Mouse (Mus musculus) brain, adult 2 months (tissue): ENCODE measurements around the gene Rae1.

ENCODE experiments used
- DNase-seq: peaks from one replicate; pipeline ENCODE4 v3.0.0; 2011; ENCODE audit warnings: low read depth, low spot score

Gene Rae1

DNA sequence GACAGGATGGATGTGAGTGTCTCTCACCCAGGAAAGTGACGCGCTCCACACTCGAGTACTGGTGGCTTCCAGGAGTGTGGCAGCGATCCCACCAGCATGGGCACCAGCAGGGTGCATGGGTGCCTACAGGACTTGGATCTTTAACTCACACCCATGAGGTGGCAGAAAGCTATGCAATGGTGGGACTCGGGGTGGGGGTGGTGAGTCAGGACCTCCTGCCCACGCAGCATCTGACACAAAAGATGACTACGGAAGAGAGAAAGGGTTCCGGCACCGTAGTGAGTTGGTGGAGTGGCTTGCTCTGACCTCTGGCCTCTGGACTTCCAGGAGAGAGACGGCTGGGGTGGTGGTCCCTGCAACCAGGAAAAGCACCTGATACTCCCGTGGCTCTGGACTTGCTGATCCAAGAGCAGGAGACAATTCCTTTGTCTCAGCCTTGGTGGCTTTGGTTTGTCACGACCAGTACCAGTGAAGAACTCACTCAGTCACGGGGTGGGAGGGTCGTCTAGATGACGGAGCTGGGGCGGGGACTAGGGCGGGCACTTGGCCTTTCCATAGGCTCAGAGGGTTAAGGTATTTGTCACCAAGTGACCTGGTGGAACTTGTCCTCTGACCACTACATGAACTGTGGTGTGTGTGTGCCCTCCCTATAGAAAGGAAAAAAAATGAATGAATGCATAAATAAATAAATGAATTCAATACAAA is 48.3 kb downstream of the Rae1 start:
- no peak for DNase-seq

GRCm38 (mm10) chr2:173049231-173049630 is 49.3 kb downstream of the Rae1 start:
- no peak for DNase-seq

DNA sequence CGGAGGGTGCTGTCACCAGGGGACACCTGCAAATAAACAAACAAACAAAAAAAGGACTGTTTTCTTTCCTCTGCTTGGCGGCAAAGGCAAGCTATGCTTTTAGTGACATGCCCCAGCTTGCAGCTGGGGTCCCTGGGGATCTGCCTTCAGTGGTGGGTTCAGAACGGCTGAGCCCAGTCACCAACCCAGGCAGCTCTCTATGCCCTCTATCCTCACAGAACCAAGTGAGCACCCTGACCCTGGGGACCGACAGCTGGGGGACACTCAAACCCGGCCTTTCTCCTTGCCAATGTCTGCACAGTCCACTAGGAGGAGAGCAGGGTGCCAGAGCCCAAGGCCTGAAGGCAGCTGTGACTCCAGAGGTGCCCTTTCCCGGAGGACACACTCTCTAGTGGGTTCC is 49.9 kb downstream of the Rae1 start:
- DNase-seq: no peak

DNA sequence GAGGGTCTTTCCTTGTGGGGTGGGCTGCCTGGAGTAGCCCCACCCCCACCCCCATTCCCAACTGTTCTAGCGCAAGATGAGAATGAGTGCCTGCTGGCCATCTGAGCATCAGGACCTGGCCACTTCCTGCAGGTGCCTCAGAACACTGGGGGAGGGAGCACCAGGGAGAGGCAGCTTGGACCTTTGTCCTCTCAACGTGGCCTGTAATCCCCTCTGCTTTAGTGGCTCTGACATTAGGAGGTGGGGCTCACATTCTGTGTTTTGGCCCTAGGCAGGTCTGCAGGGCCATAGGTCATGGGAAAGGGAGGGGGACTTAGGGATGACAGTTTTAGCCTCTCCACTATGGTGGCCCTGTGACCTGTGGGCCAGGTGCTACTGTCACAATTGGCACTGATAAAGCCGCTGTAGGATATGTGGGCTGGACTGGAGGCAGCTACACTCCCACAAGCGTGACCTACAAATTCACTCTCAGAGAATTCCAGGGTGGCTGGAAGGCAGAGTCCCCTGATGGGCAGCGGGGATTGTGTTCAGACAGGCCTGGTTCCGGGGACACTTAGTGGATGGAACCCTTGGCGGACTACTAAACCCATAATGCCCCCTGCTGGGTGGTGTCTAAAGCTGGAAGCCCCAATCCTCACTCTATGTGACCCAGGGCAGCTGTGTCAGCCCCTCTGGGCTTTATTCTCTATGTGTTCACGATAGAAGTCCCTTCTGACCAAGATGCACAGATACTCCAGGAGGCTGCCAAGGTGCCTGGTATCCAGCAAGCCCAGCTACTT is 50.9 kb downstream of the Rae1 start:
- DNase-seq: no peak

GRCm38 (mm10) chr2:173052881-173053280 is 53.0 kb downstream of the Rae1 start:
- DNase-seq: no peak

DNA sequence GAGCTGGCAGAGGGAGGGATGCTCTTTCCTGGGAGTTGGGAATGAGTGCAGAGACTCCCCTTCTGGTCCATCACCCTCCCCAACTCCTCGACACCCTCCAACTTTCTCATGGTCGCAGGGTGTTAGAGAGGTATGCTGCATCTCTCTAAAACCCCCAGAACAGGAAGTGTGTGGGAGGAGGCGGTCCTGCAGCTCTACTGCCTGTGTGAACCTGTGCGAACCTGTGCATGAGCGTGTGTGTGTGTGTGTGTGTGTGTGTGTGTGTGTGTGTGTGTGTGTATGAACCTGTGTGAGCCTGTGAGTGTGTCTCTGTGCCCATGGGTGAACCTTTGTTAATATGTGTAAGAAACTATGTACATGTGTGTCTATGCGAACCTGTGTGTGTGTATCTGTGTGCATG is 53.9 kb downstream of the Rae1 start:
- DNase-seq: no peak

- no peak for DNase-seq
Measured at GRCm38 (mm10) chr2:173056303-173056881, 56.5 kb downstream of the Rae1 start.

DNA sequence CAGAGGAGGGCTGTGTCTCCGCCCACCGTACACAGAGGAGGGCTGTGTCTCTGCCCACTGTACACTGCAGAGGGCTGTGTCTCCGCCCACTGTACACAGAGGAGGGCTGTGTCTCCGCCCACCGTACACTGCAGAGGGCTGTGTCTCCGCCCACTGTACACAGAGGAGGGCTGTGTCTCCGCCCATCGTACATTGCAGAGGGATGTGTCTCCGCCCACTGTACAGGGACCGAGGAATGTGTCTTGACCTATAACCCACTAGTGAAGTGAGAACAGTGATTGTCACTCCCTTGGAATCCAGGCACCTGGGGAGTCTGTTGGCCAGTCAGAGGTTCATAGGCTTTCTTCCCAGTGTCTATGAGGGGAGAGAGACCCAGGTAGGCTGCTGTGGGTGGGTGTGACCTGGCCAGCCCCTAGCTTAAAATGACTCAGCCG is 57.0 kb downstream of the Rae1 start:
- DNase-seq: no peak

GRCm38 (mm10) chr2:173057623-173058022 is 57.7 kb downstream of the Rae1 start:
- no peak for DNase-seq

- peak; percentile 2 for DNase-seq
Measured at GRCm38 (mm10) chr2:173058263-173058662, 58.3 kb downstream of the Rae1 start.

DNA sequence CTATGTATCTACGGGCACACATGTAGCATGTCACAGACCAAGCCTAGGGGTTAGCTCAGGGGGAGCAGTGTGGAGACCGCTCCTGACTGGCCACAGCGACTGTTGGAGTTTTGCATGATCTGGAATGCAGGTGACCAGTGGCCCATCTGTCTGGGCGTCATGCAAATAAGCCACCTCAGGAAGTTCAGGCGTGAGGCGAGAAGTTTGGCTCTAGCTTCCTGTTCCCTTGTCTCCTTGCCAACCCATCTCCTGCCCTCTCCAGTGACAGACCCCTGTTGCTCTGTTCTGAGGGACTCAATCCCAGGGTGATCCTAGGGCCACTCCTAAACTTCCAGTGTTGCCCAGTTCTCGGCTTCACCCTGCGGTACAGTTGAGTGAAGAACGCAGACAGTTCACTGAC is 60.5 kb downstream of the Rae1 start:
- no peak for DNase-seq

DNA sequence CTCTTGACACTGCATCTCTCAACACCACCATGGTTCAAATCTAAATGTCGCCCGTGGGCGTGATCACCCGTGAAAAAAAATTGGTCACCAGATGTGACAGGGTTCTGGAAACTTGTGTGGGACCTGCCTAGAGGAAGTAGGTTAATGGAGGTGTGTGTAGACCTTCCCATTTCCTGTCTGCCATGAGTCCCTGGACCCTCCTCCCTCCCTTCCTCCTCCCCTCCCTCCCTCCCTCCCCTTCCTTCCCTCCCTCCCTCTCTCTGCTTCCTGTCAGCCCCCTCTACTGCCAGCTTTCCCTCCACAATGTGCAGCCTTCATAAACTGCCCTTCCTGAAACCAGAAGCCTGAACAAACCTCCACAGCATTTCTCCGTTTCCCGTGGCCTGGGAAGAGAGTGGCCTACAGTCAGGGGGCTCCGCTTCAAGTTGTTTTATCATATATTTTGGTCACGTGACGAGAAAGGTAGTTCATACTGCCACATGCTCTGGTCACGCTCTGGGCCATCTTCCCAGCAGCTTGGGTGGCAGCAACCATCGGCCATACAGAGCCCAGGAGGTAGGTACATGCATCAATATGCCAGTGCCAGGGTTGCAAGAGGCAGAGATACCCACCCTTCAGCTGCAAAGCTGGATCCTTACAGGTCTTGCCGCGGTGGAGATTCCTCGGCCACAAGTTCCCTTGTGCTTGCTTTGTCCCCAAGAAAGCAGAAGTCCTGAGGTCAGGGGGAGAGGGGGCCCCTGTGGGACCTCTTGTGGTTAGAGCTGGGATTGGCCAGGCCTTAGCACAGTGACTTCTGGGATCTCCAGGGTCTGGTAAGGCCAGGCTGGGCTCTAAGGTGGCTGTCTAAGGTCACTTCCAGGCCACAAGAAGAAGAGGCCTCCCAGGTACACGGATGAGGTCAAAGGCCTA is 61.8 kb downstream of the Rae1 start:
- peak; percentile 25 for DNase-seq

DNA sequence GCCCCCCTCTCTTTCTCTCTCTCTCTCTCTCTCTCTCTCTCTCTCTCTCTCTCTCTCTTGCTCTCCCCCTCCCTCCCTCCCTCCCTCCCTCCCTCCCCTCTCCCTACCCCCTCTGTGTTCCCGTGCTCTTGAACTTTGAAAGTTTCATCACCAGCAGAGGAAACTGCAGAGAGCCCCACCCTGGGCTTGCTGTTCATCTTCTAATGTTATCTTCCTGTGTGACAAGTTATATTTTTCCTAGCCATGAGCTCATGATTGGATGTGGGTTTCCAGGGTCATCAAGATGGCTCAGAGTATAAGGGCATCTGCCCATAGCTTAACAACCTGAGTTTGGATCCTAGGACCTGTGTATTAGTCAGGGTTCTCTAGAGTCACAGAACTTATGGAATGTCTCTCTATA is 63.3 kb downstream of the Rae1 start:
- no peak for DNase-seq

- no peak for DNase-seq
Measured at GRCm38 (mm10) chr2:173064864-173065263, 64.9 kb downstream of the Rae1 start.
